Mouse (Mus musculus): ENCODE measurements at regions not wholly inside any gene's neighbourhood (a gene's known extent, or its start where the extent isn't known, plus 50 kb on each side); places are given as distances from the start of the nearest gene placed in this dataset.

DNA sequence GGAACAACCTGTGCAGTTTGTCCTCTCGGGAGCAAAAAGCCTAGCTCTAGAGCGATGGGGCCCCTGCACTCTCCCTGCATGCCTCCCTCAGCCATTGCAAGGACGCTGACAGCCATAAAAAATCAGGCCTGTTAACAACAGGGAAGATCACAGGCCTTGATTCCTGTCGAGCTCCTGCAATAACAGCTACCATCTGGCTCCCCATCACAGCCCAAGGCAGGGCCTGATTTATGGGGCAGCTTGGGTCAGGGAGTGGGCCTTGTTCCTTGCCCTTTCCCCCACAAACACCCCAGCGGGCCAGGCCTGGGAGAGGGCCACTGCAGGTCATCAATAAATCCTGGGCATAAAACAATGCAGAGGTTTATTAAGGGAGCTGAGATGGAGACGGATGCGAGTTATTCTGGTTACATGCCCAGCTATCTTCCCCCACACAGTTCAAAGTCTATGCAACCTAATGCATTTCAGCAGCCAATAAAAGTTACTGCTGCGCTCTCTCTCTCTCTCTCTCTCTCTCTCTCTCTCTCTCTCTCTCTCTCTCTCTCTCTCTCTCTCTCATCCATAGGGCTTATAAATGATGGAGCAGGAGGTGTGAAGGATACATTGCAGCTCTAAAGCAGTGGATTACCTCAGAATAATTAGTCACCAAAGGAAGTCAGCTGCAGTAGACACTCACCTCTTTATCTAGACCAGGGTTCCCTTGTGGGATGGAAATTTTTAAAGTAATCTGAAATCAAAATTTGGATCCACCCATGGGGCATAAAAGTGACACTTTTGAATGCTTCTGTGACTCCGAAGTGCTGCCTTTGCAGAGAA lies 136.9 kb downstream of the Hsd17b3 start:
- ATAC-seq (replicated peaks in 1 of 2; ENCODE audit: insufficient read depth in 1 of 2, low FRiP score in 2 of 2, low TSS enrichment in 1 of 2, low read depth in 1 of 2, poor library complexity in 2 of 2, severe bottlenecking in 2 of 2) = no peak

DNA sequence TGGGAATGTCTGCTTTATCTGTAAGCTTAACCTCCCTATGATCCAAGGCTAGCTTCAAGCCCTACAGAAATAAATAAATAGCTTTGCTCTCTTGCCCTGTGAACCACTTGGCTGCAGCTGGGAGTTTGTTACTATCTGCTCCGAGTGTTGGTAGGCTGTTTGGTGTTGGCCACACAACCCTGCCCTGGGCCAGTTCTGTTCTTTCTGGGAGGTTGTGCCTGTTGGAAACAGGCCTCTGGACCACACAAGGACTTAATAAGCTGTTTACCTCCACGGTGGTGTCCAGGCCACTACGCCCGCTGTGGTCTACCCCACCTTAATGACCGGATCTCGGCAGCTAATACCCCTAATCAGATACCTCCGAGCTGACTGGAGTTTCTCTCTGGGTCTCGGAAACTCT lies 136.1 kb downstream of the Ercc6l2 start:
- ATAC-seq (replicated peaks in 1 of 2; ENCODE audit: insufficient read depth in 1 of 2, low FRiP score in 2 of 2, low TSS enrichment in 1 of 2, low read depth in 1 of 2, poor library complexity in 2 of 2, severe bottlenecking in 2 of 2) = no peak
